In genomic region chr12:74284020-74284684, GRCm38 (mm10) we compare ENCODE assay signal across 8 mouse cellular contexts. TPM values are rescaled to one million over a fixed set of nuclear protein-coding genes. Genes with fewer than 3 reads are reported as not detected.
A peak's percentile ranks its signal among the peaks of the same experiment; 100 is the strongest.
DNase-seq lines count a peak whose midpoint lies in the region; ATAC-seq and TF ChIP-seq lines count a peak whose summit lies in the region.

No protein-coding gene starts in this region.

- peak; percentile 97 for ATAC-seq in embryonic facial prominence, embryonic 11.5 days (replicated peaks; ENCODE audit: insufficient number of reproducible peaks, low FRiP score, low TSS enrichment, low read depth)
- ATAC-seq in intestine, postnatal 0 days = 0 out of 2 replicates have a peak, but pooled peaks have one; percentile 28
- no peak for ATAC-seq in erythroblast, adult 5-6 weeks (replicated peaks; ENCODE audit: low FRiP score, poor library complexity, severe bottlenecking)

- no peaks in the 10 kb centered on the region for H3K36me3 ChIP-seq in embryonic facial prominence, embryonic 11.5 days (replicated peaks; ENCODE audit: control insufficient read depth, insufficient read depth, low read depth, low read length)
- no peaks in the 10 kb centered on the region for H3K36me3 ChIP-seq in intestine, postnatal 0 days (ENCODE audit: control insufficient read depth, insufficient read depth)
- no peaks in the 10 kb centered on the region for H3K36me3 ChIP-seq in midbrain, embryonic 10.5 days

- peak; percentile 81 for DNase-seq in adrenal gland, postnatal 14 days
- DNase-seq in embryonic facial prominence, embryonic 11.5 days (ENCODE audit: low spot score) = peak; percentile 97
- peak; percentile 34 to 42 for DNase-seq in heart, adult 18-20 months
- DNase-seq in left cerebral cortex, postnatal 25 days (ENCODE audit: low spot score in 2 of 2) = peak; percentile 93 to 98
- DNase-seq in midbrain, embryonic 10.5 days (ENCODE audit: low spot score) = peak; percentile 95
- DNase-seq in skeletal muscle tissue, adult 2 months (ENCODE audit: low read depth, low spot score) = peak; percentile 4

- H3K27me3 ChIP-seq in embryonic facial prominence, embryonic 11.5 days (ENCODE audit: control insufficient read depth, insufficient read depth, low read length) = peaks cover 7% of the 10 kb centered on the region; the same call in 1 of the 2 replicates
- peaks cover 25% of the 10 kb centered on the region for H3K27me3 ChIP-seq in intestine, postnatal 0 days (replicated peaks; ENCODE audit: control insufficient read depth, insufficient read depth, low read length)
- H3K27me3 ChIP-seq in midbrain, embryonic 10.5 days (ENCODE audit: low read depth, poor library complexity, severe bottlenecking) = peaks cover 51% of the 10 kb centered on the region

- under 1% methylated on average over 41 of the region's 49 CpGs for WGBS in embryonic facial prominence, embryonic 11.5 days
- WGBS in intestine, postnatal 0 days = 1% methylated on average over 47 of the region's 49 CpGs
- WGBS in midbrain, embryonic 10.5 days = 1% methylated on average over 49 of the region's 49 CpGs

- intact Hi-C loops in left cerebral cortex, postnatal 25 days (cut with DNase I) = no loop called here

- H3K9ac ChIP-seq in embryonic facial prominence, embryonic 11.5 days (replicated peaks; ENCODE audit: low read length) = no peak overlapping the region; the same call in 1 of the 2 replicates
- no peak overlapping the region for H3K9ac ChIP-seq in intestine, postnatal 0 days (ENCODE audit: low read depth, low read length)

- TF ChIP-seq CTCF in intestine, postnatal 0 days (IDR thresholded peaks at IDR 0.05; ENCODE audit: low read depth) = peak; percentile 70

- H3K4me2 ChIP-seq in embryonic facial prominence, embryonic 11.5 days (ENCODE audit: low read depth, low read length) = peak overlapping the region; percentile 72
- peak overlapping the region; percentile 60 for H3K4me2 ChIP-seq in intestine, postnatal 0 days (replicated peaks; ENCODE audit: low read depth)

- peak overlapping the region; percentile 34 for H3K4me3 ChIP-seq in embryonic facial prominence, embryonic 11.5 days (ENCODE audit: low read depth, low read length)
- peak overlapping the region; percentile 17 for H3K4me3 ChIP-seq in intestine, postnatal 0 days (ENCODE audit: low read depth, low read length)
- peak overlapping the region; percentile 57 for H3K4me3 ChIP-seq in midbrain, embryonic 10.5 days

- H3K4me1 ChIP-seq in embryonic facial prominence, embryonic 11.5 days (ENCODE audit: control insufficient read depth, insufficient read depth, low read length) = no peaks in the 10 kb centered on the region
- H3K4me1 ChIP-seq in intestine, postnatal 0 days (replicated peaks; ENCODE audit: control insufficient read depth, insufficient read depth, low read length) = no peaks in the 10 kb centered on the region
- peaks cover 17% of the 10 kb centered on the region for H3K4me1 ChIP-seq in midbrain, embryonic 10.5 days

- no peak overlapping the region for H3K27ac ChIP-seq in embryonic facial prominence, embryonic 11.5 days (replicated peaks; ENCODE audit: low read depth, low read length)
- H3K27ac ChIP-seq in intestine, postnatal 0 days (ENCODE audit: low read depth, low read length) = no peak overlapping the region
- H3K27ac ChIP-seq in midbrain, embryonic 10.5 days (replicated peaks) = no peak overlapping the region; the same call in 1 of the 2 replicates

- H3K9me3 ChIP-seq in embryonic facial prominence, embryonic 11.5 days (replicated peaks; ENCODE audit: control insufficient read depth, low read length) = no peaks in the 10 kb centered on the region
- no peaks in the 10 kb centered on the region for H3K9me3 ChIP-seq in intestine, postnatal 0 days (ENCODE audit: control insufficient read depth)
- H3K9me3 ChIP-seq in midbrain, embryonic 10.5 days (replicated peaks) = no peaks in the 10 kb centered on the region

RNA-seq across cellular contexts. Expression of gene Gm11042, which starts 32.0 kb away (rescaled TPM):
- total RNA-seq in adrenal gland, postnatal 14 days (2021) = not detected in 2 replicates
- polyA plus RNA-seq in embryonic facial prominence, embryonic 11.5 days (2014; fragmentation: Nextera tagmentation; extraction: Ambion mirVana) = not detected in 2 replicates
- total RNA-seq in heart, adult 18-20 months (2021) = not detected
- not detected in 2 replicates for polyA plus RNA-seq in intestine, postnatal 0 days (2015; fragmentation: Nextera tagmentation; extraction: Ambion mirVana)
- total RNA-seq in left cerebral cortex, postnatal 25 days (2021) = not detected
- polyA plus RNA-seq in midbrain, embryonic 10.5 days (2016; fragmentation: Nextera tagmentation; extraction: Ambion mirVana) = not detected in 2 replicates
- not detected in 2 replicates for total RNA-seq in erythroblast, adult 5-6 weeks (2015; ENCODE audit: low replicate concordance)
- total RNA-seq in erythroblast, adult 5-6 weeks (2017; ENCODE audit: low replicate concordance) = not detected in 2 replicates

Comparison
In these comparisons a context has a peak if more than half of its experiments do, and no peak if none do; other contexts are left out.
1. DNase-seq: peak in every context shown above with its lines; median percentile 97 in embryonic facial prominence, embryonic 11.5 days; 96 in left cerebral cortex, postnatal 25 days; 95 in midbrain, embryonic 10.5 days; 81 in adrenal gland, postnatal 14 days; 38 in heart, adult 18-20 months; 4 in skeletal muscle tissue, adult 2 months.